Mouse (Mus musculus) megakaryocyte, embryonic 14.5 days (primary cell): ENCODE measurements around the gene Srsf10.

ENCODE experiments used
- FLI1 ChIP-seq: IDR thresholded peaks from 2 replicates; pipeline ENCODE4 v1.6.1; 2012; ENCODE audit warnings: low read length, inconsistent platforms, mixed read lengths
- GATA1 ChIP-seq: IDR thresholded peaks from 3 replicates; pipeline ENCODE4 v1.6.1; 2012; ENCODE audit warnings: mixed read lengths, low read length, inconsistent platforms, borderline replicate concordance

DNA sequence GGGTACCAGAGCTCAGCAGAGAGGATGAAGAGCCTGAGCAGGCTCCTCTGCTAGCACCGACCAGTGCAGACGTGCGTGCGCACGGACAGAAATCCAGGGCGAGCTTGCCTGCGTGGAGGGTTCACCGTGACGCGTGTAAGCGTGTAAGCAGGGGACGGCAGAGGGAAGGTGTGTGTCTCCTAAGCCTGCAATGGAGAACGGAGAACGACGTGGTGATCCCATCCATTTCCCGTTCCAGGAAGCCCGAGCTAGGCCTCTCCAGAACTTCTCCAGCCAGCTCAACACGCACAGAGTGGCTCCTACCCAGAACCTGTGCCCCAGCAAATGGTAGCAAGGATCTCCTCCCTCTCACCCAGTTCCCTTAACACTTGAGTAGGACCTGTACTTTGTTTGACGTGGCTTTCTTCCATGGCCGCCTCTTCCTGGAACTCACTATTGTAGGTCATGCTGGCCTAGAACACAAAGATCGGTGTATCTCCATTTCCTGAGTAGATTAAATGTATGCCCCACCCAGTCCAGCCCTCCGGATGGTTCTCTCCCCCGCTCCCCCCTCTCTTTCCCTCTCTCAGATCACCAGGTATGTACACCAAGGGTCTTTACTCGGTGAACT lies 33.0 kb downstream of the Srsf10 start:
- TF ChIP-seq GATA1 (no peak), FLI1 (no peak)
